Mouse (Mus musculus): Measurements from ENCODE around the gene Coq7. TPM values are rescaled to one million over a fixed set of nuclear protein-coding genes. Genes with fewer than 3 reads are reported as not detected.

Gene Coq7
- polyA plus RNA-seq, 1 experiment, result 10.9 TPM

GRCm38 (mm10) chr7:118522077-118522476, 11.1 kb downstream of the Coq7 start:
- no peaks in the 10 kb centered on the region for H3K27me3 ChIP-seq (ENCODE audit: control insufficient read depth, insufficient read depth, low read length)
- DNase-seq (ENCODE audit: low read depth in 1 of 2, low spot score in 2 of 2), result no peak
- H3K4me1 ChIP-seq (ENCODE audit: control insufficient read depth, insufficient read depth, insufficient read length), result no peaks in the 10 kb centered on the region; the same call in 1 of the 2 replicates
- 42% methylated on average over 5 of the region's 5 CpGs for WGBS
- no peak overlapping the region for H3K27ac ChIP-seq (ENCODE audit: insufficient read depth, low read length)
- no peak overlapping the region for H3K4me3 ChIP-seq (ENCODE audit: extremely low read depth, insufficient read depth, insufficient read length)
- no peaks in the 10 kb centered on the region; the same call in 1 of the 2 replicates for H3K36me3 ChIP-seq (ENCODE audit: control insufficient read depth, insufficient read depth, low read length)
- TF ChIP-seq CTCF (IDR thresholded peaks at IDR 0.05; ENCODE audit: extremely low read depth, insufficient read depth, insufficient read length, insufficient replicate concordance) (no peak), POLR2A (IDR thresholded peaks at IDR 0.05; ENCODE audit: low read depth, low read length) (no peak)

- no peaks in the 10 kb centered on the region for H3K27me3 ChIP-seq (ENCODE audit: control insufficient read depth, insufficient read depth, low read length)
- TF ChIP-seq POLR2A (IDR thresholded peaks at IDR 0.05; ENCODE audit: low read depth, low read length), result no peak
- TF ChIP-seq CTCF (IDR thresholded peaks at IDR 0.05; ENCODE audit: extremely low read depth, insufficient read depth, insufficient read length, insufficient replicate concordance), result no peak
- WGBS, result 87% methylated on average over 8 of the region's 8 CpGs
Observed at GRCm38 (mm10) chr7:118519661-118520060, 13.5 kb downstream of the Coq7 start.

GRCm38 (mm10) chr7:118518687-118519086, 14.5 kb downstream of the Coq7 start:
- Histone ChIP-seq H3K27ac (ENCODE audit: insufficient read depth, low read length) (no peak overlapping the region), H3K4me3 (ENCODE audit: extremely low read depth, insufficient read depth, insufficient read length) (no peak overlapping the region), H3K36me3 (ENCODE audit: control insufficient read depth, insufficient read depth, low read length) (no peaks in the 10 kb centered on the region), H3K27me3 (ENCODE audit: control insufficient read depth, insufficient read depth, low read length) (no peaks in the 10 kb centered on the region), H3K4me1 (ENCODE audit: control insufficient read depth, insufficient read depth, insufficient read length) (no peaks in the 10 kb centered on the region)
- WGBS, result 3% methylated on average over 18 of the region's 18 CpGs
- TF ChIP-seq POLR2A (IDR thresholded peaks at IDR 0.05; ENCODE audit: low read depth, low read length) (no peak), CTCF (IDR thresholded peaks at IDR 0.05; ENCODE audit: extremely low read depth, insufficient read depth, insufficient read length, insufficient replicate concordance) (peak; percentile 92)
- peak; percentile 25 to 64 for DNase-seq (ENCODE audit: low read depth in 1 of 2, low spot score in 2 of 2)

More at GRCm38 (mm10) chr7:118519661-118520060, 13.5 kb downstream of the Coq7 start:
- no peak overlapping the region for H3K4me3 ChIP-seq (ENCODE audit: extremely low read depth, insufficient read depth, insufficient read length)
- no peak overlapping the region for H3K27ac ChIP-seq (ENCODE audit: insufficient read depth, low read length)
- H3K4me1 ChIP-seq (ENCODE audit: control insufficient read depth, insufficient read depth, insufficient read length), result no peaks in the 10 kb centered on the region
- H3K36me3 ChIP-seq (ENCODE audit: control insufficient read depth, insufficient read depth, low read length), result no peaks in the 10 kb centered on the region
- DNase-seq (ENCODE audit: low read depth in 1 of 2, low spot score in 2 of 2), result no peak

GRCm38 (mm10) chr7:118517819-118518218, 15.3 kb downstream of the Coq7 start:
- H3K36me3 ChIP-seq (ENCODE audit: control insufficient read depth, insufficient read depth, low read length), result no peaks in the 10 kb centered on the region
- DNase-seq (ENCODE audit: low read depth in 1 of 2, low spot score in 2 of 2), result no peak
- no peaks in the 10 kb centered on the region for H3K4me1 ChIP-seq (ENCODE audit: control insufficient read depth, insufficient read depth, insufficient read length)
- H3K27me3 ChIP-seq (ENCODE audit: control insufficient read depth, insufficient read depth, low read length), result no peaks in the 10 kb centered on the region
- WGBS, result 72% methylated on average over 2 of the region's 2 CpGs
- H3K27ac ChIP-seq (ENCODE audit: insufficient read depth, low read length), result no peak overlapping the region
- TF ChIP-seq CTCF (IDR thresholded peaks at IDR 0.05; ENCODE audit: extremely low read depth, insufficient read depth, insufficient read length, insufficient replicate concordance) (no peak), POLR2A (IDR thresholded peaks at IDR 0.05; ENCODE audit: low read depth, low read length) (no peak)
- no peak overlapping the region for H3K4me3 ChIP-seq (ENCODE audit: extremely low read depth, insufficient read depth, insufficient read length)

GRCm38 (mm10) chr7:118508556-118508955, 24.6 kb downstream of the Coq7 start:
- no peak for TF ChIP-seq POLR2A (IDR thresholded peaks at IDR 0.05; ENCODE audit: low read depth, low read length)
- no peak for TF ChIP-seq CTCF (IDR thresholded peaks at IDR 0.05; ENCODE audit: extremely low read depth, insufficient read depth, insufficient read length, insufficient replicate concordance)
- H3K27ac ChIP-seq (ENCODE audit: insufficient read depth, low read length), result no peak overlapping the region
- WGBS, result 83% methylated on average over 7 of the region's 7 CpGs
- H3K36me3 ChIP-seq (ENCODE audit: control insufficient read depth, insufficient read depth, low read length), result no peaks in the 10 kb centered on the region
- no peak for DNase-seq (ENCODE audit: low read depth in 1 of 2, low spot score in 2 of 2)
- H3K4me1 ChIP-seq (ENCODE audit: control insufficient read depth, insufficient read depth, insufficient read length), result no peaks in the 10 kb centered on the region
- no peaks in the 10 kb centered on the region for H3K27me3 ChIP-seq (ENCODE audit: control insufficient read depth, insufficient read depth, low read length)
- H3K4me3 ChIP-seq (ENCODE audit: extremely low read depth, insufficient read depth, insufficient read length), result no peak overlapping the region

GRCm38 (mm10) chr7:118503844-118504243, 29.3 kb downstream of the Coq7 start:
- no peak for DNase-seq (ENCODE audit: low read depth in 1 of 2, low spot score in 2 of 2)
- WGBS, result 85% methylated on average over 4 of the region's 4 CpGs

GRCm38 (mm10) chr7:118502333-118502732, 30.8 kb downstream of the Coq7 start:
- Histone ChIP-seq H3K27me3 (ENCODE audit: control insufficient read depth, insufficient read depth, low read length) (no peaks in the 10 kb centered on the region), H3K36me3 (ENCODE audit: control insufficient read depth, insufficient read depth, low read length) (no peaks in the 10 kb centered on the region), H3K4me3 (ENCODE audit: extremely low read depth, insufficient read depth, insufficient read length) (no peak overlapping the region), H3K27ac (ENCODE audit: insufficient read depth, low read length) (no peak overlapping the region), H3K4me1 (ENCODE audit: control insufficient read depth, insufficient read depth, insufficient read length) (no peaks in the 10 kb centered on the region)
- TF ChIP-seq POLR2A (IDR thresholded peaks at IDR 0.05; ENCODE audit: low read depth, low read length) (no peak), CTCF (IDR thresholded peaks at IDR 0.05; ENCODE audit: extremely low read depth, insufficient read depth, insufficient read length, insufficient replicate concordance) (no peak)
- DNase-seq (ENCODE audit: low read depth in 1 of 2, low spot score in 2 of 2), result no peak
- WGBS, result 90% methylated on average over 8 of the region's 8 CpGs

More at GRCm38 (mm10) chr7:118503844-118504243, 29.3 kb downstream of the Coq7 start:
- H3K4me1 ChIP-seq (ENCODE audit: control insufficient read depth, insufficient read depth, insufficient read length), result no peaks in the 10 kb centered on the region
- no peaks in the 10 kb centered on the region for H3K27me3 ChIP-seq (ENCODE audit: control insufficient read depth, insufficient read depth, low read length)
- H3K36me3 ChIP-seq (ENCODE audit: control insufficient read depth, insufficient read depth, low read length), result no peaks in the 10 kb centered on the region
- no peak overlapping the region for H3K27ac ChIP-seq (ENCODE audit: insufficient read depth, low read length)
- no peak for TF ChIP-seq POLR2A (IDR thresholded peaks at IDR 0.05; ENCODE audit: low read depth, low read length)
- no peak for TF ChIP-seq CTCF (IDR thresholded peaks at IDR 0.05; ENCODE audit: extremely low read depth, insufficient read depth, insufficient read length, insufficient replicate concordance)
- no peak overlapping the region for H3K4me3 ChIP-seq (ENCODE audit: extremely low read depth, insufficient read depth, insufficient read length)

Measured in spleen, adult 2 months (tissue).